Mouse (Mus musculus): ENCODE results near the gene Rbpj. TPM values are rescaled to one million over a fixed set of nuclear protein-coding genes. Genes with fewer than 3 reads are reported as not detected.

Rbpj gene
- polyA plus RNA-seq, 1 experiment from 2014 or later, result 65.5 TPM

- H3K9me3 ChIP-seq, result no peaks in the 10 kb centered on the region
- no peak overlapping the region for H3K27ac ChIP-seq (replicated peaks)
- WGBS, result 48% methylated on average over 16 of the region's 16 CpGs
- H3K4me3 ChIP-seq, result no peak overlapping the region
- H3K27me3 ChIP-seq, result peaks cover 5% of the 10 kb centered on the region; the same call in 1 of the 2 replicates
- H3K9ac ChIP-seq (replicated peaks), result no peak overlapping the region
- H3K4me2 ChIP-seq (replicated peaks), result no peak overlapping the region
- ATAC-seq (ENCODE audit: low FRiP score, low read depth), result peak; percentile 55; the same call in 1 of the 2 replicates
- H3K4me1 ChIP-seq, result peaks cover 3% of the 10 kb centered on the region; the same call in 1 of the 2 replicates
- H3K36me3 ChIP-seq, result no peaks in the 10 kb centered on the region
These were observed 4.5 kb downstream of the Rbpj start for GRCm38 (mm10) chr5:53470141-53471079.

GRCm38 (mm10) chr5:53472485-53472884 is 6.5 kb downstream of the Rbpj start:
- Histone ChIP-seq H3K36me3 (no peaks in the 10 kb centered on the region), H3K9me3 (no peaks in the 10 kb centered on the region), H3K27ac (replicated peaks) (no peak overlapping the region), H3K4me2 (replicated peaks) (no peak overlapping the region), H3K4me1 (peaks cover 3% of the 10 kb centered on the region; the same call in 1 of the 2 replicates), H3K9ac (replicated peaks) (no peak overlapping the region), H3K4me3 (no peak overlapping the region), H3K27me3 (peaks cover 5% of the 10 kb centered on the region; the same call in 1 of the 2 replicates)
- no peak for ATAC-seq (ENCODE audit: low FRiP score, low read depth)
- 89% methylated on average over 11 of the region's 11 CpGs for WGBS

- no peaks in the 10 kb centered on the region for H3K9me3 ChIP-seq
- no peaks in the 10 kb centered on the region for H3K4me1 ChIP-seq
- no peak for ATAC-seq (ENCODE audit: low FRiP score, low read depth)
- no peaks in the 10 kb centered on the region for H3K36me3 ChIP-seq
- no peak overlapping the region for H3K27ac ChIP-seq (replicated peaks)
- no peaks in the 10 kb centered on the region for H3K27me3 ChIP-seq
- no peak overlapping the region for H3K4me2 ChIP-seq (replicated peaks)
- H3K9ac ChIP-seq (replicated peaks), result no peak overlapping the region
- no peak overlapping the region for H3K4me3 ChIP-seq
- WGBS, result 87% methylated on average over 6 of the region's 6 CpGs
These were observed 13.2 kb downstream of the Rbpj start for GRCm38 (mm10) chr5:53479161-53479560.

- Histone ChIP-seq H3K9ac (replicated peaks) (no peak overlapping the region), H3K27ac (replicated peaks) (no peak overlapping the region), H3K27me3 (no peaks in the 10 kb centered on the region), H3K36me3 (no peaks in the 10 kb centered on the region), H3K4me2 (replicated peaks) (no peak overlapping the region), H3K4me1 (no peaks in the 10 kb centered on the region), H3K4me3 (no peak overlapping the region), H3K9me3 (no peaks in the 10 kb centered on the region)
- WGBS, result 71% methylated on average over 5 of the region's 5 CpGs
- no peak for ATAC-seq (ENCODE audit: low FRiP score, low read depth)
These were observed 13.9 kb downstream of the Rbpj start for GRCm38 (mm10) chr5:53479891-53480290.

GRCm38 (mm10) chr5:53481021-53481420 is 15.1 kb downstream of the Rbpj start:
- H3K4me3 ChIP-seq, result no peak overlapping the region
- 88% methylated on average over 2 of the region's 2 CpGs for WGBS
- H3K36me3 ChIP-seq, result no peaks in the 10 kb centered on the region
- H3K27me3 ChIP-seq, result no peaks in the 10 kb centered on the region
- no peak overlapping the region for H3K9ac ChIP-seq (replicated peaks)
- H3K4me2 ChIP-seq (replicated peaks), result no peak overlapping the region
- H3K27ac ChIP-seq (replicated peaks), result no peak overlapping the region
- no peaks in the 10 kb centered on the region for H3K4me1 ChIP-seq
- no peak for ATAC-seq (ENCODE audit: low FRiP score, low read depth)
- H3K9me3 ChIP-seq, result no peaks in the 10 kb centered on the region

GRCm38 (mm10) chr5:53485069-53485628 is 19.2 kb downstream of the Rbpj start:
- H3K4me2 ChIP-seq (replicated peaks), result no peak overlapping the region
- 90% methylated on average over 6 of the region's 6 CpGs for WGBS
- H3K9ac ChIP-seq (replicated peaks), result no peak overlapping the region
- no peaks in the 10 kb centered on the region for H3K4me1 ChIP-seq
- no peaks in the 10 kb centered on the region for H3K27me3 ChIP-seq
- H3K9me3 ChIP-seq, result no peaks in the 10 kb centered on the region
- no peak overlapping the region for H3K4me3 ChIP-seq
- no peak overlapping the region for H3K27ac ChIP-seq (replicated peaks)
- no peaks in the 10 kb centered on the region for H3K36me3 ChIP-seq
- ATAC-seq (ENCODE audit: low FRiP score, low read depth), result no peak

GRCm38 (mm10) chr5:53485934-53486475 is 20.1 kb downstream of the Rbpj start:
- Histone ChIP-seq H3K4me1 (no peaks in the 10 kb centered on the region), H3K4me2 (replicated peaks) (no peak overlapping the region), H3K27me3 (no peaks in the 10 kb centered on the region), H3K27ac (replicated peaks) (no peak overlapping the region), H3K36me3 (no peaks in the 10 kb centered on the region), H3K4me3 (no peak overlapping the region), H3K9ac (replicated peaks) (no peak overlapping the region), H3K9me3 (no peaks in the 10 kb centered on the region)
- 83% methylated on average over 9 of the region's 9 CpGs for WGBS
- ATAC-seq (ENCODE audit: low FRiP score, low read depth), result no peak

- no peak for ATAC-seq (ENCODE audit: low FRiP score, low read depth)
- Histone ChIP-seq H3K4me2 (replicated peaks) (no peak overlapping the region), H3K27me3 (no peaks in the 10 kb centered on the region), H3K27ac (replicated peaks) (no peak overlapping the region), H3K9me3 (no peaks in the 10 kb centered on the region), H3K9ac (replicated peaks) (no peak overlapping the region), H3K4me3 (no peak overlapping the region), H3K4me1 (no peaks in the 10 kb centered on the region), H3K36me3 (no peaks in the 10 kb centered on the region)
- WGBS, result 61% methylated on average over 11 of the region's 11 CpGs
These were observed 21.1 kb downstream of the Rbpj start for GRCm38 (mm10) chr5:53486966-53487592.

- no peak overlapping the region for H3K27ac ChIP-seq (replicated peaks)
- H3K4me2 ChIP-seq (replicated peaks), result no peak overlapping the region
- H3K4me3 ChIP-seq, result no peak overlapping the region
- H3K27me3 ChIP-seq, result no peaks in the 10 kb centered on the region
- 76% methylated on average over 5 of the region's 5 CpGs for WGBS
- H3K4me1 ChIP-seq, result no peaks in the 10 kb centered on the region
- ATAC-seq (ENCODE audit: low FRiP score, low read depth), result no peak
- no peaks in the 10 kb centered on the region for H3K36me3 ChIP-seq
- H3K9ac ChIP-seq (replicated peaks), result no peak overlapping the region
- no peaks in the 10 kb centered on the region for H3K9me3 ChIP-seq
These were observed 24.7 kb downstream of the Rbpj start for GRCm38 (mm10) chr5:53490697-53491099.

- Histone ChIP-seq H3K9ac (replicated peaks) (no peak overlapping the region), H3K4me3 (no peak overlapping the region)
- ATAC-seq (ENCODE audit: low FRiP score, low read depth), result no peak
These were observed 27.8 kb downstream of the Rbpj start for GRCm38 (mm10) chr5:53493756-53494155.

GRCm38 (mm10) chr5:53494536-53495159 is 28.7 kb downstream of the Rbpj start:
- no peaks in the 10 kb centered on the region for H3K27me3 ChIP-seq
- no peak overlapping the region for H3K4me3 ChIP-seq
- ATAC-seq (ENCODE audit: low FRiP score, low read depth), result no peak
- 90% methylated on average over 17 of the region's 17 CpGs for WGBS
- H3K36me3 ChIP-seq, result no peaks in the 10 kb centered on the region
- no peak overlapping the region for H3K27ac ChIP-seq (replicated peaks)
- H3K4me2 ChIP-seq (replicated peaks), result no peak overlapping the region
- no peak overlapping the region for H3K9ac ChIP-seq (replicated peaks)
- H3K9me3 ChIP-seq, result no peaks in the 10 kb centered on the region
- no peaks in the 10 kb centered on the region for H3K4me1 ChIP-seq

More at GRCm38 (mm10) chr5:53493756-53494155, 27.8 kb downstream of the Rbpj start:
- Histone ChIP-seq H3K36me3 (no peaks in the 10 kb centered on the region), H3K27ac (replicated peaks) (no peak overlapping the region), H3K9me3 (no peaks in the 10 kb centered on the region), H3K4me2 (replicated peaks) (no peak overlapping the region), H3K4me1 (no peaks in the 10 kb centered on the region), H3K27me3 (no peaks in the 10 kb centered on the region)
- 81% methylated on average over 6 of the region's 6 CpGs for WGBS

Measured in midbrain, embryonic 12.5 days (tissue).